Mouse (Mus musculus): Measurements from ENCODE around the gene Gprasp1.
A peak's percentile ranks its signal among the peaks of the same experiment; 100 is the strongest.
"Not testable (repeated sequence)": the region's sequence is repeated elsewhere in the genome, so short reads cannot be mapped to it uniquely, and the experiment has no call there.

DNA sequence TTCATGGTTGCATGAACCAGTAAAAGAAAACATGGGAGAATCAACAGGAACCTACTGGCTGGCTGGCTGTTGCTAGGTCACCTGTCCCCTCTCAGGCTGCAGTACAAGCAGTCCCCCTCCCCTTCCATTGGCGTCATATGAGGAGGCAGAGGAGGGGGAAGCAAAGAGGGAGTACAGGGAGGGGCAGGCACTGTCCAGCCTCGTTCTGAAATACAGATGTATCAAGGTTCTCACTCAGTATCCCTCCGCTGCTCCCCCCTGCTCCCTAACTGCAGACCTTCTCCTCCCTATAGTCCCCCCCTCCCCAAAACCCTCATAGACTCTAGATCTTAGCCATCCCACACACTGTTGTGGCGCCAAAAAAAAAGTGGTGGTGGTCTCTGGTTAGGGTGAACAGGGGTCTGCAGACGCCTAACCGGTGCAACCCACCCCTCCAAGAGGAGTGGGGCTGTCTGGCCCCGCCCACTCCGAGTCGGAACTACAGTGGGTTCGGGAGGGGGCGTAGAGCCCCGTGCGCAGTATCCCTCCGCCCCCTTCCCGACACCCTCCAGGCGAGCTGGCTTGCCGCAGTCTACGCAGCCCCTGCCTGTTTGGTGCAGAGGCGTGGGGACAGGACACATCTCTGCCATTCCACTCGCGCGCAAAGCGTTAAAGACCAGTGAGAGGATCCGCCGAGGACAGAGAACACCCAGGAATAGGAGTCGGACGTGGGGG, 53.2 kb downstream of the Gprasp1 start:
- not testable (repeated sequence) for TF ChIP-seq CTCF (IDR thresholded peaks at IDR 0.05; ENCODE audit: insufficient read depth, low read depth, low read length)
- 0 out of 2 replicates have a peak, but pooled peaks have one; percentile 40 for TF ChIP-seq POLR2A (IDR thresholded peaks at IDR 0.05; ENCODE audit: insufficient read depth, low read depth, low read length)
